Mouse (Mus musculus) ES-E14 (cell line): ENCODE measurements around the gene 2210017I01Rik. TPM values are rescaled to one million over a fixed set of nuclear protein-coding genes. Genes with fewer than 3 reads are reported as not detected.

Experiments
- DNase-seq: peaks from one replicate; pipeline ENCODE4 v3.0.0-alpha.2; 2013; ENCODE audit warnings: low read depth, low spot score
- H3K27ac ChIP-seq: 2 replicates; pipeline ENCODE4 v1.5.1; 2012; ENCODE audit warnings: low read depth, mild to moderate bottlenecking, low read length, moderate library complexity, mixed read lengths; ENCODE audit not compliant: poor library complexity, insufficient read depth, severe bottlenecking
- H3K36me3 ChIP-seq: 2 replicates; pipeline ENCODE4 v1.6.1; 2012; ENCODE audit warnings: mild to moderate bottlenecking, low read length, moderate library complexity, mixed read lengths; ENCODE audit not compliant: control insufficient read depth, poor library complexity, insufficient read depth, severe bottlenecking
- H3K4me1 ChIP-seq, 2 experiments: fragments of 150-350 bp in 1 of 2; sonication (generic) in 1 of 2; 2 replicates each; pipeline ENCODE4 v1.6.1; 2012; ENCODE audit warnings: low read length in 2 of 2, mild to moderate bottlenecking in 1 of 2, mixed read lengths in 1 of 2; ENCODE audit not compliant: control insufficient read depth in 2 of 2, insufficient read depth in 2 of 2, poor library complexity in 1 of 2
- H3K4me3 ChIP-seq, 2 experiments: fragments of 150-350 bp in 1 of 2; sonication (generic) in 1 of 2; 2 replicates each; pipeline ENCODE4 v1.5.1; 2012; ENCODE audit warnings: low read length in 2 of 2, low read depth in 1 of 2, mild to moderate bottlenecking in 1 of 2, mixed read lengths in 1 of 2; ENCODE audit not compliant: insufficient read depth in 1 of 2, poor library complexity in 1 of 2, severe bottlenecking in 1 of 2
- H3K9ac ChIP-seq: 2 replicates; pipeline ENCODE4 v1.6.1; 2012; ENCODE audit warnings: low read depth, mild to moderate bottlenecking, low read length, mixed read lengths; ENCODE audit not compliant: poor library complexity, insufficient read depth, severe bottlenecking
- H3K9me3 ChIP-seq: fragments of 150-350 bp; sonication (generic); 2 replicates; pipeline ENCODE4 v1.6.1; 2012; ENCODE audit warnings: low read depth, mild to moderate bottlenecking, low read length; ENCODE audit not compliant: control insufficient read depth, insufficient read depth
- CHD2 ChIP-seq: IDR thresholded peaks from 2 replicates; pipeline ENCODE4 v1.6.1; 2014; ENCODE audit warnings: mild to moderate bottlenecking, low read depth, low read length, inconsistent platforms
- HCFC1 ChIP-seq: IDR thresholded peaks from 2 replicates; pipeline ENCODE4 v1.6.1; 2012; ENCODE audit warnings: low read length, inconsistent platforms, borderline replicate concordance; ENCODE audit not compliant: insufficient read depth
- MAFK ChIP-seq: IDR thresholded peaks from 2 replicates; pipeline ENCODE4 v1.6.1; 2014; ENCODE audit warnings: mild to moderate bottlenecking, low read depth, low read length, inconsistent platforms; ENCODE audit not compliant: insufficient read depth
- ZC3H11A ChIP-seq: IDR thresholded peaks from 2 replicates; pipeline ENCODE4 v1.6.1; 2012; ENCODE audit warnings: low read depth, mild to moderate bottlenecking, inconsistent platforms, low read length, borderline replicate concordance
- ZNF384 ChIP-seq: IDR thresholded peaks from 2 replicates; pipeline ENCODE4 v1.6.1; 2012; ENCODE audit warnings: low read depth, low read length, inconsistent platforms
- in situ Hi-C, 2 experiments: fragments of 600-800 bp; cut with MboI; formaldehyde crosslinking; loops; one replicate each; pipeline ENCODE4 v1.15.1; 2025; ENCODE audit warnings: low sequenced_read_pairs in 2 of 2, inconsistent platforms in 1 of 2; ENCODE audit not compliant: unreplicated experiment in 2 of 2
- total RNA-seq: library from RNA; depleted of rRNA; stranded (reverse); fragments of 300-350 nt; gene quantifications from 2 replicates; pipeline ENCODE4 v1.2.3, GENCODE M21; 2012

2210017I01Rik gene
- total RNA-seq, 1 experiment: not detected

DNA sequence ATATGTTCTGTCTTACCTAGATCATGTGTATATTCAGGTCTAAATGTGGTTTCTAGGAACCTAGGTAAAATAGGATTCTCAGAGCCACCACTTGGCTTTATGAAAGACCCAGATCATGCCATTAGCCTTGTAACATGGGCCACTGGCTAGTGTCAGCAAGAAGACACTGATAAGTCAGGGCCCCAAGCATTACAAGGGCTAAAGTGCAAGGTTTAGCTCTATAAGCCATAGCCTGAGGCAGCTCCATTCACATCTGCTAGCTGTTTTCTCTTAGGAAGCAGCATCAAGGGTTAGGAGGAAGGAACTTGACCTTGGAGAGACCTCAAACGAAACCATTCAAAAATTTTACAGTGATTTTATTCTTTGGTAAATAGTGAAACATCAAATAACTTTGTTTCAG lies 22.2 kb downstream of the 2210017I01Rik start:
- TF ChIP-seq MAFK (no peak), ZC3H11A (no peak), HCFC1 (no peak), CHD2 (no peak), ZNF384 (no peak)
- in situ Hi-C loops: no loop called here
- no peak overlapping the region for H3K4me3 ChIP-seq

DNA sequence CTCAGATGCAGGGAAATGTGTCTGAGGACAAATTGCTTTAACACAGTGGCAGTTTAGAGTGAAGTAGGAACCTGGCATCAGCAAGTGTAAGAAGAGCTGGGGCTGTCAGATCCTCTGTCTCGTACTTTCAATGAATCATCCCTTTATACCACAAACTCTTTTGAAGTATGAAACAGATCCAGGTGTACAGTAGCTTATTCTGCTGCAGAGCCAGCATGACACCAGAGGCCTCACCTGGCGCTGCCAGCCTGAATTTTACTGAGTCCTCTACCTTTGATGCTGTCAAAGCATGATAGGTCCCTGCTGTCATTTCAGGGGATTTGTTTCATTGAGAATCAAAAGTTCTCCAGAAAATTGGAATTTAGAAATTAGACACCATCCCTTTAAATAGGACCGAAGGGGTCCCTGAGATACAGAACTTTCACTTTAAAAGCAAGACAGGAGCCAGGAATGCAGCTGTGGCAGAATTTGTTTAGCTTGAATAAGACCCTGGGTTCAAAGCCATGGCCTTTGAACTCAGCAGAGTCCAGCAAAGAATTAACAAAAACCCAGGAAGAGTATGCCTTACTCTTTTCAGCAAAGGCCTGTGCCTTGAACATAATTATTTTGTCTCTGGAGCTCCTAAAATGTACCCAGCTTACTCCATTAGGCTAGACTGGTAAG lies 24.0 kb downstream of the 2210017I01Rik start:
- H3K36me3 ChIP-seq: no peaks in the 10 kb centered on the region
- H3K4me1 ChIP-seq: no peaks in the 10 kb centered on the region
- TF ChIP-seq MAFK (no peak), CHD2 (no peak), ZC3H11A (no peak), HCFC1 (no peak), ZNF384 (no peak)
- H3K4me3 ChIP-seq: no peak overlapping the region
- DNase-seq: no peak
- H3K9ac ChIP-seq: no peak overlapping the region
- in situ Hi-C loops: no loop called here
- no peak overlapping the region for H3K27ac ChIP-seq
- H3K9me3 ChIP-seq: no peaks in the 10 kb centered on the region

More for the DNA sequence above, 22.2 kb downstream of the 2210017I01Rik start:
- no peaks in the 10 kb centered on the region for H3K36me3 ChIP-seq
- no peaks in the 10 kb centered on the region for H3K4me1 ChIP-seq
- H3K27ac ChIP-seq: no peak overlapping the region
- H3K9me3 ChIP-seq: no peaks in the 10 kb centered on the region
- no peak for DNase-seq
- no peak overlapping the region for H3K9ac ChIP-seq

DNA sequence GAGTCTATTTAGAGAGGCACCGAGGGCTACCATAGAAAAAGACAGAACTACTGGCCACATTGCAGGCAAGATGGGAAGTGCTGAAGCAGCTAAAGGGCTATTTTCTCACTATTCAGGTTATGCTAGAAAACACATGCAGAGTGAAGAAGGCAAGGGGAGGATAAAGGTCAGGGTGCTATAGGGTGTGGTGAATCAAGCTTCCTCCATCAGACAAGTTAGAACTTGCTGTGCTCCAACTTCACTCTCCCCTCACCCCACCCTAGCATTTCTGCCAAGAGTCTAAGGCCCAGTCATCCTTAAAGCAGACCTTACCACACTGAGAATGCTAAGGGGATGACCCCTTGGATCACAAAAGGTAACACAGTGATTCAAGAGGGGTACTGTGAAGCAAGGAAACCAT lies 27.8 kb downstream of the 2210017I01Rik start:
- no peak overlapping the region for H3K4me3 ChIP-seq

GRCm38 (mm10) chr3:92578652-92579413 lies 28.5 kb downstream of the 2210017I01Rik start:
- no peaks in the 10 kb centered on the region for H3K4me1 ChIP-seq
- H3K4me3 ChIP-seq: no peak overlapping the region
- in situ Hi-C loops: no loop called here
- TF ChIP-seq HCFC1: no peak
- no peak for TF ChIP-seq ZC3H11A
- no peak for TF ChIP-seq CHD2
- no peak for TF ChIP-seq MAFK
- TF ChIP-seq ZNF384: no peak
- H3K9ac ChIP-seq: no peak overlapping the region
- no peak overlapping the region for H3K27ac ChIP-seq
- DNase-seq: no peak
- no peaks in the 10 kb centered on the region for H3K9me3 ChIP-seq
- no peaks in the 10 kb centered on the region for H3K36me3 ChIP-seq

More for the DNA sequence above, 27.8 kb downstream of the 2210017I01Rik start:
- TF ChIP-seq ZC3H11A (no peak), ZNF384 (no peak), CHD2 (no peak), HCFC1 (no peak), MAFK (no peak)
- H3K9me3 ChIP-seq: no peaks in the 10 kb centered on the region
- H3K9ac ChIP-seq: no peak overlapping the region
- H3K36me3 ChIP-seq: no peaks in the 10 kb centered on the region
- H3K27ac ChIP-seq: no peak overlapping the region
- in situ Hi-C loops: no loop called here
- H3K4me1 ChIP-seq: no peaks in the 10 kb centered on the region
- no peak for DNase-seq
